Mouse (Mus musculus) c-Kit-positive CD71-positive TER-119-positive erythroid progenitor cells, embryonic 14.5 days (primary cell): ENCODE measurements around the gene Snrpd3.
"Not testable (repeated sequence)": the region's sequence is repeated elsewhere in the genome, so short reads cannot be mapped to it uniquely, and the experiment has no call there.

ENCODE experiments used
- DNase-seq: peaks from one replicate; pipeline ENCODE4 v3.0.0-alpha.2; 2013; ENCODE audit warnings: low spot score

Gene Snrpd3

GRCm38 (mm10) chr10:75535423-75535822, 18.1 kb downstream of the Snrpd3 start:
- DNase-seq, result no peak

DNA sequence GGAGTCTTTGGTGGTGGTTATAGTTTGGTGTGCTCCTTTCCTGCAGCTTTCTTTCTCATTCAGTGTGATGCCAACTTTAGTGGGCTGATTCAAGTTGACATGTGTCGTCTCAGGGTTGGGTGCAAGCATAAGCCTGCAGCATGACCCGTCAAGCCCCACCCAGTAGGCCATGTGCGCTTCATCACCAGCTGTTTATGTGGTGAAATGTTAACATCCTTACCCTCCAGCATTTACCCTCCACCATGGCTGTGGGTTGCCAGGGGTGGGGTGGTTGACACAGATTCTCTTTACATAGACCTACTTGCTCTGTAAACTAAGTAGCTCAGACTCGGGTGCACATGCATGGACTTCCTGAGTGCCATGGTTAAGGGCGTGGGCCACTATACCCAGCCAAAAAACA, 18.8 kb downstream of the Snrpd3 start:
- no peak for DNase-seq

DNA sequence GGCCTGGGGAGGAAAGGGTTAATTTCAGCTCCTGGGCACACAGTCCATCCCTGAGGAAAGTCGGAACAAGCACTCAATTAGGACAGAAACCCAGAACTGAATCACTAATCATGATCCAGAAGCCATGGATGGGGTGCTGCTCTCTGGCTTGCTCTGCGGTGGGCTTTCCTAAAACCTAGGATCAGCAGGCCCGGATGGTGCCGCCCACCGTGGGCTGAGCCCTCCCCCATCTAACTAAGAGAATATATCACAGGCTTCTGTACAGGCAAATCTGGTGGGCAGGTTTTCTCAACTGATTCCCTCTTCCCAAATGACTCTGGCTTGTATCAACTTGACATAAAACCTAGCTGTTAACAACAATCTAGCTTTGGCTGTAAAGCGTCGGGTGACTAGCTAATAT, 30.6 kb downstream of the Snrpd3 start:
- no peak for DNase-seq

GRCm38 (mm10) chr10:75548486-75548885, 31.1 kb downstream of the Snrpd3 start:
- DNase-seq, result no peak

- DNase-seq, result no peak
These were observed 32.5 kb downstream of the Snrpd3 start for GRCm38 (mm10) chr10:75549886-75550285.

- no peak for DNase-seq
These were observed 33.8 kb downstream of the Snrpd3 start for GRCm38 (mm10) chr10:75551175-75551574.

GRCm38 (mm10) chr10:75552106-75552505, 34.8 kb downstream of the Snrpd3 start:
- DNase-seq, result no peak

GRCm38 (mm10) chr10:75552701-75553450, 35.5 kb downstream of the Snrpd3 start:
- DNase-seq, result no peak

DNA sequence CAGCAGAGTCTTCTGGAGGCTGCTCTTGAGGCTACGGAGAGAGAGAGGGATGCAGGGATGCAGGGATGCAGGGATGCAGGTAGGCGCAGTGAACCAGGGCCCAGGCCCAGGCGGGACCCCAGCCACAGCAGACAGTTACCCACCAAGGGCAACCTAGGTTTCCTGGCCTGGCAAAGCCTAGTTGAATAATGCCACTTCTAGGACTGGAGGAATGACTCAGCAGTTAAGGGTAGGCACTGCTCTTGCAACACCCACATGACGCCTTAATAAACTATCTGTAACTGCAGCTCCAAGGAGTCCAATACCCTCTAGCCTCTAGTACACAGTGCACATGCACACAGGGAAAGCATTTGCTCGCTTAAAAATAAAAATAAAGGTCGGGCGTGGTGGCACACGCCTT, 36.7 kb downstream of the Snrpd3 start:
- peak; percentile 16 for DNase-seq

- no peak for DNase-seq
These were observed 38.2 kb downstream of the Snrpd3 start for GRCm38 (mm10) chr10:75555557-75555956.

DNA sequence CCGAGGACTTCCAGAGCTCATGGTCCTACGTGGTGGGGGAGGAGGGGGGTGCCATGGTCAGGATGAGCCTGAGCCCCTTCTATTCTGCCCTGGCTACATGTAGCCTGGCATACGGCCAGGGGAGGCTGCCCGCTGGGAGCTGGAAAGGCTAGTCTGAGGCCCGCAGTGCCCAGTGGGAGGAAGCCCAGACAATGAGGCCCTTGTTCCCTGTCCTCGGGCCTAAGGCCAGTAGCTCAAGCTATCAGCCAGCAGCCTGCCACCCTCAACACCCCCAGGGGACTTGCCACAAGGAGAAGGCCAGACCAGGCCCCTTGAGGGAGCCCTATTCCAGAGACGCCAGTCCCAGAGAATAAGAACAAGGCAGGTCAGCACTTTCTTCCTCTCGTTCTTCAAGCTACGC, 38.7 kb downstream of the Snrpd3 start:
- no peak for DNase-seq

DNA sequence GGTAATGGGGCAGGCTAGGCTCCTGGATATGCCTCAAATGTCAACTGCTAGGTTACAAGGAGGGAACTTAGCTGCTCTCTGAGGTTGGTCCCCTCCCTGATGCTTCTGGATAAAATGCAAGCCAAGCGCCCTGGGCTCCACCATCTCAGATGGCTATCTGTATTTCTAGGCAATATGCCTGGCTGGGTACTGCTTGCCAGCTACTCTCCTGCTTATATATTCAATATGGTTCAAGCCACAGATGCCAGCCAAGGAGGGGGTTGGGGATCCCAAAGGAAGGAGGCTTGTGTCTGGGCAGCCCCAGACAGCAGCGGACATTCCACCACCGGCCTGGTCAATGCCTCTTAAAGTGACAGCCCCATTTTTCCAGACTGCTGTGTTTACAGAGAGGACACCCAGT, 41.2 kb downstream of the Snrpd3 start:
- no peak for DNase-seq

- DNase-seq, result no peak
These were observed 41.8 kb downstream of the Snrpd3 start for GRCm38 (mm10) chr10:75559041-75559675.

GRCm38 (mm10) chr10:75559676-75560548, 42.6 kb downstream of the Snrpd3 start, which contains the start of gene Lrrc75b:
Gene Lrrc75b (minus strand): TSS chr10:75560330.
- no peak for DNase-seq

DNA sequence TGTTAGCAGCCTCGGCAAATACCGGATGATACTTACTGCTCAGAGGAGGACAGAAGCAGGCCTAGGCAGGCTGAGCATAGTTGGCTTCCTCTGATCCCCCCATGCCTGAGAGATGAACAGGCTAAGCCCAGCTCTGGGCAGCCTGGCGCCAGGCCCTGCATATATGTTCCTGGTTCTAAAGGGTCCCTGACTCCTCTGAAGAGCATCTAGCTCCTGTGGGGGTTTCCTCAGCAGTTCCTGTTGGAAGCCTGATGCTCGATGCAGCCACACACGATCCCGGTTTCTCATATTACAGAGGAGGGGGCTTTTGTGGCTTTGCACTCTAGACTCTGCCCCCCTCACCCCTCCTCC, 43.2 kb downstream of the Snrpd3 start:
- DNase-seq, result no peak

DNA sequence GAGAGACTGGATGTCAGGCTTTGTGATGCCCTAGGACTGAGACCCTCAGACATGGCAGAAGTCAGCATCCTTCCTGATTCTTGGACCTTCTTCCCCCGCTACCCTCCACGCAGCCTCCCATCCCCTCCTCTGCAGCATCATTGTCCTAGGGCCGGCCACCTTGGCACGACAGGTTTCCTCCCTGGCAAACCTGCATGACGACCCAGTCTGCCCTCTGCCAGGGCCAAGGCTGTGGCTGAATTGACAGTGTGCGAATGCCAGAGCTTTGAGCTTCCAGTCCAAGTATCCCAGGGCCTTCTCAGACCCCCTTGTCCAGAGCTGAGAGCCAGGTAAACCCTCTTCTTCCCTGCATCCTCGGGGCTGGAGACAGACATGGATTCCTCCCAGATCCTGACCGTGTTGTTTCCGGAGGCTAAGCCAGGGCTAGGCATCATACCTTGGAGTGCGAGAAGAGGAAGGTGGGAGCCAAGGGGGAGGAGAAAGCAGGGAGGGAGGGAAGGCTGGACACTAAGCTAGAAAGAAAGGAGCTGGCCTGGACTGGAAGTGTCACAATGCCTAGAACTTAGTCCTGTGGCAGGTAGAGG, 43.8 kb downstream of the Snrpd3 start, which contains the start of gene Ggt1:
Ggt1 (plus strand) TSS at position 534 of the 584 bp plus-strand sequence.
- no peak for DNase-seq

DNA sequence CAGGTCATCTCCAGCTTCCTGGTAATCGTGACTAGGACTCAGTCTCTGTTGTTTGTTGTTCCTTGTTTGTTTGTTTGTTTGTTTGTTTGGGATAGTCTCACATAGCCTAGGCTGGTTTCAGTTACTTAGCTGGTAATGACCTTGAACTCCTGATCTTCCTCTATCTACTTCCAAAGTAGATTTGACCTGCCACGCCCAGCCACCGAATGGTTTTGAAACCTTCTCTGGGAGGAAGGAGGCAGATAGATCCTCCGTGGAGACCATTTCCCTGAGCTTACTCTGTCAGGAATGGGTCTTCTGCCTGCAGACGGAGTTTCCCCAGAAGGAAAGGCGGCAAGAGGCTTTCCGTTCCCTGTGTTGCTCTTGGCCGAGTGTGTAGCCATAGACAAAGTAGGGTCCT, 45.2 kb downstream of the Snrpd3 start:
- DNase-seq, result no peak

DNA sequence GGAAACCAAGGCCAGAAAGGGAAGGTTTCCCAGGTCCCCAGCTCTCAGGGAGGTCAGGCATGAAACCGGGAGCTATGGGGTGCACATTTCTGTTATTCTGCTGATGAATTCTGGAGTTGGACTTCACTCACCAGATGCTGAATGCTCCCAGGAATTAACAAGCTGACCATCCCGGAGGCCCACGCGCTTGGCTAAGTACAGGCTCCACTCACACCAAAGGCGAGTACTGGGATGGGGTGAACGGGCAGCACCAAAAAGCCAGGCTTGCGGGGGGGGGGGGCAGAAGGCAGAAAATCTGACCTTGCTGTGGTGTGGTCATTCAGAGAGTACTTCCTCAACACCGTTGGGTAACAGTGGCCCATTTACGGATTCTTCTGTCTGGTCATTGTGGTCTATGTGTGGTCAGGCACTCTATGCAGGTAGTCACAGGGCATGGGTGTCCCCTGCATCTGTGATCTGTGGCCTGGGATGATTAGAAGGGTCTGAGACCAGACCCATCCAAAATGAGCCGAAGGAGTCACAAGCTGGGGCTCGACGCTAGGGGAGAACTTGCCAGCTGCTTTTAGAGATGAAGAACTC, 47.4 kb downstream of the Snrpd3 start:
- DNase-seq, result no peak

DNA sequence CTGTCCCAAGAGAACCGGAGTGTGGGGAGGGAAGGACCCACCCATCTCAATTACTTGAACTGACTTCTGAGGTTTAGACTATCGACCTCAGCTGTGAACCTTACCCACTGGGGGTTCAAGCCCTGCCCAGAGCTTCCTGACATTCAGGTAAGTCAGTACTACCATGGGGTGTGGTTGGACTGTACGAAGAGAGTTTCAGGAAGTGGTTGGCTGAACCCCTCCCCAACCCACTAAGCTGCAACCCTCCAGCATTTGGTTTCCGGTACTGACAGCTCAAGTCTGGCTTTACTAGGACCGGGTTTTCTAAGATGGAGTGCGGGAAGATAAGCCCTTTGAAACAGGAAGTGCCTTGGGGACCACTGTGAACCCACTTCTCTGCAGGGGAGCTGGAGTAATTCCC, 48.1 kb downstream of the Snrpd3 start:
- DNase-seq, result no peak

DNA sequence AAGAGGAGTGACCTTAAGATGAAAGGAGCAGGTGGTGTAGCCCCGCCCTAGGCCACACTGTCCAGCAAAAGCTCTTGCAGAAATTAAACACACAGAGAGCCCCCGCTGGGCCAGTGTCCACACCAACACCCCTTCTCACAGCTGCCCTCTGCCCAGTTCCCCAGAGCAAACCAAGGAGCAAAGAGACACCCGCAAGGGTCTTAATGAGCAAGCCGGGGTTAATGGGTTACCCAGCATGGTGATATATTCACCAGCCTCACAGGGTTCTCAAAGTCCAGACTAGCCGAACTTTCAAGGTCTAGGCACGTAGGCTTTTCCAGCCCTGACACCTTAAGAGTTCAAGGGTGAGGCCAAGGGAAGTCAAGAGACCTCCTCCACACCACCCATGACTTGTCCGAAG, 48.6 kb downstream of the Snrpd3 start:
- no peak for DNase-seq

DNA sequence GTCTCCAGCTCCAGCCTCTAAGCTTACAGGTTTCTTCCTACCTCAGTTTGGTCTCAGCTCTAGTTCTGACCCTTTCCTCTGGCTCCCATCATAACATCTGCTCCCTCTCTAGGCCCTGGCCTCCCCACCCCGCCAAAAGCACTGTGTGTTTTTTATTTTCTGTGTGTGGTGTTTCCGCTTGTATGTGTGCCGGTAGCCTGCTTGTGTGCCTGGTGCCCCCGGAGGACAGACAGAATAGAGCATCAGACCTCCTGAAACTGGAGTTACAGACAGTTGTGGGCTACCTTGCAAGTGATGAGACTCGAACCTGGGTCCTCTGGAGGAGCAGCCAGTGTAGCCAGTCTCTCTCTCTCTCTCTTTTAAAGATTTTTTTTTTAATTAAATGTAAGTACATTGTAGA, 49.0 kb downstream of the Snrpd3 start:
- no peak for DNase-seq

DNA sequence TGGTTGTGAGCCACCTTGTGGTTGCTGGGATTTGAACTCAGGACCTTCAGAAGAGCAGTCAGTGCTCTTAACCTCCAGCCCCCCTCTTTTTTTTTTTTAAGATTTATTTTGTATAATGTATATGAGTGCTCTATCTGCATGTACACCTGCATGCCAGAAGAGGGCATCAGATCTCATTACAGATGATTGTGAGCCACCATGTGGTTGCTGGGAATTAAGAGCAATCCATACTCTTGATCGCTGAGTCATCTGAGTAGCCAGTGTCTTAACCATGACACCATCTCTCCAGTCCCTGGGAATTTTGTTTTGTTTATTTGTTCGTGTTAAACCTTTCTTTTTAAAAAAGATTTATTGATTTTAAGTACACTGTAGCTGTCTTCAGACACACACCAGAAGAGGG, 49.4 kb downstream of the Snrpd3 start:
- DNase-seq, result not testable (repeated sequence)
